Mouse (Mus musculus): ENCODE measurements around the gene 4933415A04Rik.

Gene 4933415A04Rik

GRCm38 (mm10) chr11:43575376-43576151 is 11.3 kb upstream of the 4933415A04Rik start:
- DNase-seq: no peak

- no peak for DNase-seq
These were observed 8.9 kb upstream of the 4933415A04Rik start for GRCm38 (mm10) chr11:43577713-43578478.

- DNase-seq: no peak
These were observed 1.4 kb upstream of the 4933415A04Rik start for GRCm38 (mm10) chr11:43585211-43586005.

DNA sequence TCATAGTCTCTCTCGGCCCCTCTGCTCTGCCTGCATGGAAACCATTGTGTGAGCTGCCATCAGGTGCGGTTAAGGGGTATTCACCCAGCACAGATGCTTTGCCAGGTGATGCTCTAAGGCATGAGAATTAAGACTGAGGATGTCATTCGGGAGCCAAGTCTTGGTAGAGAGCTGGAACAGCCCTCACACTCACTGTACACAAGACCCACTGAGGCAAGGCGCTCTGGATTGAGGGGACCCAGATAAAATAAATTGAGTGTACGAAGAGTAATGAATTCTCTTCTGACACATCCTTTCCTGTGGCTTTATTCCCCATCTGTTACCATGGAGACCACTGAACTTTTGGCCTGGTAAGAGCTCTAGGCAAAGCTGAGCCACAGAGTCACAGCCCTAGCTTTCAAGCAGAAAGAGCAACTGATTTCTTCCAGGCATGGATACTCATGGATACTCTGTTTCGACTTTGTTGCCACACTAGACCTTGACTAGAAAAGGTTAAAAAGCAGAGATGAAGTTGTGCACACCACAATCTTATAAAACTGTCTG is 2.8 kb downstream of the 4933415A04Rik start:
- DNase-seq: no peak

DNA sequence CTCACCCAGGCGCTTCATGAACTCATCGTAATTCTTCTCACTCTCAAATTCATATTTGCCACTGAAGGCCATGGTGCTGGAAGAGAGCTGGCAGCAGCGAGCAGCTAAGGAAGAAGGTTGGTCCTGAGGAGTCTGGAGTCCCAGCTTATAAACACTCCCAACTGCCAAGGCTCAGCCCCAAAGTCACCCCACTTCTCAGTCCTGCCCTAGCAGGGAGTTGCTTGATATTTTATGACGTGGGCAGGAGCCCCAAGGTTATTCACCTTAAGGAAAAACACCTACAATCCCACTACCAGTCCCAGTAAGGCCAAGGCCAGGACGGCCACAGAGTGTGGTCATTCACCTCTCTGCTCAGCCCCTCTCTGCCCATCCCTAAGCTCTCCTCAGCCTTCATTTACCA is 14.6 kb downstream of the 4933415A04Rik start, which contains the start of gene Fabp6:
Gene Fabp6 (minus strand): TSS at position 101 of the 400 bp plus-strand sequence.
- DNase-seq: no peak

GRCm38 (mm10) chr11:43604207-43604606 is 17.4 kb downstream of the 4933415A04Rik start:
- DNase-seq: no peak

- no peak for DNase-seq
These were observed 18.1 kb downstream of the 4933415A04Rik start for GRCm38 (mm10) chr11:43604891-43605290.

- no peak for DNase-seq
These were observed 19.0 kb downstream of the 4933415A04Rik start for GRCm38 (mm10) chr11:43605859-43606258.

GRCm38 (mm10) chr11:43608440-43608839 is 21.6 kb downstream of the 4933415A04Rik start:
- DNase-seq: no peak

- DNase-seq: no peak
These were observed 23.3 kb downstream of the 4933415A04Rik start for GRCm38 (mm10) chr11:43610006-43610661.

DNA sequence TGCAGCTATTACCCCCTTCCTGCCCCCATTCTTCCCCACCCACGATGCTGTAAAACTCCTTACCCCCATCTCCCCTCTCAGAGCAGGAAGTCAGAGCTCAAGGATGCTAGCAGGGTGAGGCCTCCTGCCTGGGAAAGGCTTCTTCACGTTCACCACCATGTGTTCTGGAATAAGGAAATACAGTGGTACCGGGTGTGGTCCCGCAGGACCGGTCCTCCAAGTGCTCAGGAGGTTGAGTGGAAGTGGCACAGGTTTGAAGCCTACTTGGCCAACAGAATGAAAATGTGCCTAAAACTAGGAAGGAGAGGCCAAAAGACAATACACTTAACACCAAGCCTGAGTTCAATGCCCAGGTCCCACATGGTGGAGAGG is 23.8 kb downstream of the 4933415A04Rik start:
- no peak for DNase-seq

DNA sequence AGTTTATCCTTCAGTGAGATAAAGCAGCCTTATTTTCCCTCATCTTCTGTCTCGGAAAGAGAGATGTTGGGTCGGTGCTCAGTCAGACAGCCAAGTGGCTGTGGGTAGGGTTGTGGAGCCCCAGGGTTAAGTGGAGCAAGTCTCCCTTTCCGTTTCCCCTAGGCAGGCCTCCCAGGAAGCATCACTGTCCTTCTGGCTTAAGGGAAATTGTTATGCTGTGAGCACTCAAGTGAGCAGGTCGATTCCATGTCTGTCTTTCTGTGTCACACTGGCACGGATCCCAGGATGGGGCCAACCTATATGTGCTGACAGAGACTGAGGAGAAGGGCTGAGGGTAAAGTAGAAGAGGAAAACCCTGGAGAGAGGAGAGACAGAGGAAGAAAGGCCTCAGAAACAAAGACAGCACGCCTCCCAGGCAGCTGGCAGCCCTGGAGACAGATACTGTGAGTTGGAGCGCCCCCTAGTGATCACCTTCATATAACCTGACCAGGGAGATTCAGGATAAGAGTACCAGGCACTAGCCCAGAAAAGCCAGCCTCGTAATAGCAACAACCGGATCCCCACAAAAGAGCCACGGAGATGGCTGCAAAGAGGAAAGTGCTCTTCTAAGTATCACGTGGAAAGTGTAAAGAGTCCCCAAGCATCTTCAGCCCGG is 26.1 kb downstream of the 4933415A04Rik start:
- DNase-seq: peak; percentile 85

GRCm38 (mm10) chr11:43617924-43618323 is 31.1 kb downstream of the 4933415A04Rik start:
- peak; percentile 19 for DNase-seq

GRCm38 (mm10) chr11:43618403-43618802 is 31.6 kb downstream of the 4933415A04Rik start:
- DNase-seq: no peak

GRCm38 (mm10) chr11:43621769-43622168 is 34.9 kb downstream of the 4933415A04Rik start:
- DNase-seq: peak; percentile 71

- DNase-seq: no peak
These were observed 37.5 kb downstream of the 4933415A04Rik start for GRCm38 (mm10) chr11:43624341-43624740.

- peak; percentile 84 for DNase-seq
These were observed 39.6 kb downstream of the 4933415A04Rik start for GRCm38 (mm10) chr11:43626300-43626926.

- DNase-seq: peak; percentile 19
These were observed 40.2 kb downstream of the 4933415A04Rik start for GRCm38 (mm10) chr11:43626927-43627645.

- no peak for DNase-seq
These were observed 44.8 kb downstream of the 4933415A04Rik start for GRCm38 (mm10) chr11:43631645-43632044.

DNA sequence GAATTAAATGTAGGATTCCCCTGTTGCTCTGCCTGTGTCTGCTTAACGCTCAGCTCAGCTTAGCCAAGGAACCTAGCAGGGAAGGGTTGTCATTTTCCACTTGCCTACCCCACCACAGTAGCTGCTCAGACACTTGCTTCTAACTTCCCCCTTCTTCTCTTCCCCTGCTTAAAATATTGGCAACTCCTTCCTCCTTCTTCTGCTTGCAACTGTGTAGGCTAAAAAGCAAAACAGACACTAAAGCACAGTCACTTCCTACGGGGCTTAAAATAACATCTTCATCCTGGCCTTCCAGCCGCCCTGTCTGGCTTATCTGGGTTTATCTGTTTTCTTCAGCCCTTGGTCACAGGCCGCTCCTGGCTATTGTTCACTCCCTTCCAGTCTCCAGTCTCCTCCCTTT is 45.7 kb downstream of the 4933415A04Rik start:
- peak; percentile 12 for DNase-seq

Data from kidney, postnatal 14 days (tissue).